Mouse (Mus musculus) bone marrow macrophage, adult 2 months (primary cell): Measurements from ENCODE around the gene Ssx2ip. TPM values are rescaled to one million over a fixed set of nuclear protein-coding genes. Genes with fewer than 3 reads are reported as not detected.
A peak's percentile ranks its signal among the peaks of the same experiment; 100 is the strongest.

Source experiments
- H3K27ac ChIP-seq: 2 replicates; pipeline ENCODE4 v1.5.1; 2012; ENCODE audit warnings: low read depth, low read length; ENCODE audit not compliant: insufficient read depth
- H3K4me1 ChIP-seq: 2 replicates; pipeline ENCODE4 v1.6.1; 2012; ENCODE audit warnings: low read length; ENCODE audit not compliant: control insufficient read depth, insufficient read depth
- H3K4me3 ChIP-seq: 2 replicates; pipeline ENCODE4 v1.5.1; 2012; ENCODE audit warnings: mild to moderate bottlenecking, low read length, moderate library complexity; ENCODE audit not compliant: insufficient read depth
- CTCF ChIP-seq: IDR thresholded peaks from 2 replicates; pipeline ENCODE4 v1.5.1; 2012; ENCODE audit warnings: low read depth, mild to moderate bottlenecking, low read length, moderate library complexity
- POLR2A ChIP-seq: IDR thresholded peaks from 2 replicates; pipeline ENCODE4 v1.6.1; 2012; ENCODE audit warnings: mild to moderate bottlenecking, low read depth, low read length, borderline replicate concordance
- polyA plus RNA-seq: library from polyadenylated mRNA; stranded (reverse); fragments of >200 nt; gene quantifications from 2 replicates; pipeline ENCODE4 v1.2.4, GENCODE M21; 2012; ENCODE audit not compliant: missing spikeins, insufficient read depth, insufficient read length

The Ssx2ip gene
- polyA plus RNA-seq, 1 experiment, result 6.9 TPM

GRCm38 (mm10) chr3:146433681-146434350, 29.4 kb downstream of the Ssx2ip start:
- no peak overlapping the region for H3K27ac ChIP-seq
- no peak overlapping the region for H3K4me3 ChIP-seq
- TF ChIP-seq CTCF, result no peak
- no peak for TF ChIP-seq POLR2A
- H3K4me1 ChIP-seq, result no peaks in the 10 kb centered on the region

GRCm38 (mm10) chr3:146434686-146435085, 30.2 kb downstream of the Ssx2ip start:
- Histone ChIP-seq H3K4me3 (no peak overlapping the region), H3K4me1 (no peaks in the 10 kb centered on the region), H3K27ac (no peak overlapping the region)
- no peak for TF ChIP-seq CTCF
- TF ChIP-seq POLR2A, result no peak

DNA sequence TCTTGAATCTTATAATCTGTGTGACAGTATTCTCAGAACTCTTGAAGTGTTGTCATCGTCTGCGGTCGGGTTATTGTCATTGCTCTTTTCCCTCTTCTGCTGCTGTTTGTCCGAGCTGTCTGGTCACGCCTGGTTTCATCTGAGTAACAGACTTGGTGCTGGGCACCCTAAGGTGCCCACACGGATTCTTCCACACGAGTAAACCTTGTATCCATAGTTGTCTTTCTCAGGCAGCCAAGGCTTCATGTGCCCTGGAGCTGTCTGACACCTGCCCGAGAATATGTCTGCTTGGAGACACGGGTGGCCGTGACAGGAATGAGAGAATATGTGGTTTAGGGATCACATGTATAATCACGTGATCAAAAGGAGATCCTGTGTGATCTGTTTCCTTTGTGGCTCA, 31.1 kb downstream of the Ssx2ip start:
- Histone ChIP-seq H3K4me3 (no peak overlapping the region), H3K4me1 (no peaks in the 10 kb centered on the region), H3K27ac (no peak overlapping the region)
- TF ChIP-seq CTCF (no peak), POLR2A (no peak)

- TF ChIP-seq POLR2A, result no peak
- no peak for TF ChIP-seq CTCF
- Histone ChIP-seq H3K4me3 (no peak overlapping the region), H3K27ac (no peak overlapping the region), H3K4me1 (no peaks in the 10 kb centered on the region)
Observed at GRCm38 (mm10) chr3:146436114-146436513, 31.7 kb downstream of the Ssx2ip start.

- Histone ChIP-seq H3K4me1 (0 out of 2 replicates have a peak, but pooled peaks cover 2% of the 10 kb centered on the region), H3K4me3 (no peak overlapping the region), H3K27ac (no peak overlapping the region)
- no peak for TF ChIP-seq CTCF
- TF ChIP-seq POLR2A, result no peak
Observed at GRCm38 (mm10) chr3:146440011-146440410, 35.6 kb downstream of the Ssx2ip start.

DNA sequence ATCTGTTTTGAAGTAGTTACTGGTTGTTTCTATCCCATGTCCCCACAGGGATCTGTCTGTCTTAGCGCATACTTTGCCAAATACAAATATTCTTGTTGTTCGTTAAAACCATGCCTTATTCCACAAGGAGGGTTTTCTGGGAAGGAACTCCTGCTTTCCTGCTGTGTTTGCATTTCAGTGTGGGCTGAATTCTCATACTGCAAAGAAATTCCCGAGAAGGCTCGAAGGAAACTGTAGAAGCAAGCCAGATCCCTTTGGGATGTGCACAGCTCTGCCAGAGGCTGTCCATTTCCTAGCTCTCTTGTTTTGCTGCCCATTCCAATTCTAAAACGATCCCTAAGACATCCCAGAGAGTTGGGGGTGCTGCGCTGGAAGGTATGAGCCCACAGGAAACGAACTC, 36.0 kb downstream of the Ssx2ip start:
- Histone ChIP-seq H3K27ac (no peak overlapping the region), H3K4me3 (no peak overlapping the region), H3K4me1 (0 out of 2 replicates have a peak, but pooled peaks cover 2% of the 10 kb centered on the region)
- TF ChIP-seq CTCF (no peak), POLR2A (no peak)

DNA sequence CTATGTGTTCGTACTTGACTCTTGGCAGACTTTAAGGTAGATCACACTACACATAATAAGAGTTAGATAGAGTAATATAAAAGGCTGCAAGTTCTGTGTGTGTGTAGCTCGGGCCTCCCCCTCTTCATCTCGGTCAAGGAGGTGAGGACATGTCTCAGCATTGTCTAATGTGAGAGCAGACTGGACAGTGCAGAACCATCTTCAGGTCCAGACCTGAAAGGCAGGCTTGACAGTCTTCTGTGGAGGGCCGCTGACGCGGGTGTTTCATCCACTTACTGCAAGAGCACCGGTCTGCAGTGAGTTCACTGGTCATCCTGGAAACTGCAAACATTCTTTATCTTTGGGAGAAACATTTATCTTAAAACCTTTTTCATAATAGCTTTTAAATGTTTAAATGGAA, 38.0 kb downstream of the Ssx2ip start:
- TF ChIP-seq POLR2A, result no peak
- TF ChIP-seq CTCF, result no peak
- peaks cover 9% of the 10 kb centered on the region for H3K4me1 ChIP-seq
- no peak overlapping the region for H3K4me3 ChIP-seq
- H3K27ac ChIP-seq, result no peak overlapping the region

GRCm38 (mm10) chr3:146442936-146443335, 38.5 kb downstream of the Ssx2ip start:
- Histone ChIP-seq H3K4me1 (peaks cover 12% of the 10 kb centered on the region), H3K4me3 (no peak overlapping the region), H3K27ac (no peak overlapping the region)
- no peak for TF ChIP-seq CTCF
- TF ChIP-seq POLR2A, result no peak

DNA sequence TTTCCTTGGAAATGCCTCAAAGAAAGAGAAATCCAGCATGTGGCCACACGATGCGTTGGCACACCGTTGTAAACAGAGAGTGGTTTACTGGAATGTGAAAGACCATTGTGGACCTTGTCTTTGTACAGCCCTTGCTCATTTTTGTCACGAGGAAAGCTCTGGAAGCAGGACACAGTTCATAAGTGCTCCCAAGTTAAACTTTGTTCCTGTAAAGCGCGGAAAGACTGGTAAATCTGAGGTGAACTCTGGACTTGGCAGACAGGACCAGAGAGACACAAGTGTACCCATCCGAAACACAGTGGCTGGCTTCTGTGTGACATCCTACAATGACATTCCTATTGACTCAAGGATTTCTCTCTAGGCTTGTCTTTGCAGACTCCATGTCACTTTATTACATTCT, 38.9 kb downstream of the Ssx2ip start:
- H3K27ac ChIP-seq, result no peak overlapping the region
- no peak for TF ChIP-seq CTCF
- TF ChIP-seq POLR2A, result no peak
- no peak overlapping the region for H3K4me3 ChIP-seq

DNA sequence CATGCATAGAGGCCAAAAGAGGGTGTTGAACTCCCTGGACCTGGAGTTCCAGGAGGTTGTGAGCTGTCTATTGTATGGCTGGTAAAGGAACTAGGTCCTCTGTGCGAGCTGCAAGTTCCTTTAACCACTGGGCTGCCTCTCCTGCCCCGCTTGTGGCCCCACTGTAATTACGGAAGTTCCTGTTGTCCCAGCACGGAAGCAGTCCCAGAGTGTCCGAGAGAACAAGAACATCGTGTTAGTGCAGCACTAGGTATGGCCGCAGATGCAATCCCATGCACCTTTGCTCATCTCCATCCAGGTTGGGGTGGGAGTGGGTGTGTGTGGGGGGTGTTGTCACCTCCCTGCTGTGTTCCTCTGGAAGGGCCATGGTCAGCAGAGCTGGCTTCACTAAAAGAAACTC, 40.4 kb downstream of the Ssx2ip start:
- TF ChIP-seq POLR2A (no peak), CTCF (no peak)
- peaks cover 19% of the 10 kb centered on the region for H3K4me1 ChIP-seq
- peak overlapping the region; percentile 61 for H3K4me3 ChIP-seq
- H3K27ac ChIP-seq, result peak overlapping the region; percentile 77

More for the DNA sequence above, 38.9 kb downstream of the Ssx2ip start:
- peaks cover 17% of the 10 kb centered on the region for H3K4me1 ChIP-seq
